Mouse (Mus musculus) limb, embryonic 13.5 days (tissue): ENCODE data around the gene Stub1. TPM values are rescaled to one million over a fixed set of nuclear protein-coding genes. Genes with fewer than 3 reads are reported as not detected.
A peak's percentile ranks its signal among the peaks of the same experiment; 100 is the strongest.
"Not testable (repeated sequence)": the region's sequence is repeated elsewhere in the genome, so short reads cannot be mapped to it uniquely, and the experiment has no call there.

Experiments used
- ATAC-seq: fragments of 200-750 bp; cut with Nextera tagmentation; 2 replicates; pipeline ENCODE4 v1.8.0; 2017; ENCODE audit warnings: low read depth, moderate number of reproducible peaks, moderate TSS enrichment; ENCODE audit not compliant: low FRiP score
- H3K27ac ChIP-seq: fragments of 300-500 bp; sonication (generic); 2 replicates; pipeline ENCODE4 v1.5.1; 2015; ENCODE audit warnings: inconsistent platforms, mild to moderate bottlenecking, moderate library complexity
- H3K27me3 ChIP-seq: fragments of 300-500 bp; sonication (generic); 2 replicates; pipeline ENCODE4 v1.6.1; 2015; ENCODE audit warnings: mild to moderate bottlenecking, inconsistent platforms
- H3K36me3 ChIP-seq: fragments of 300-500 bp; sonication (generic); 2 replicates; pipeline ENCODE4 v1.6.1; 2015; ENCODE audit warnings: inconsistent platforms, mild to moderate bottlenecking, moderate library complexity
- H3K4me1 ChIP-seq: fragments of 300-500 bp; sonication (generic); 2 replicates; pipeline ENCODE4 v1.6.1; 2015; ENCODE audit warnings: inconsistent platforms
- H3K4me2 ChIP-seq: fragments of 300-500 bp; sonication (generic); replicated peaks from 2 replicates; pipeline ENCODE4 v1.6.1; 2015; ENCODE audit warnings: inconsistent platforms, mild to moderate bottlenecking, moderate library complexity
- H3K4me3 ChIP-seq: fragments of 300-500 bp; sonication (generic); 2 replicates; pipeline ENCODE4 v1.5.1; 2015; ENCODE audit warnings: moderate library complexity, mild to moderate bottlenecking, inconsistent platforms
- H3K9ac ChIP-seq: fragments of 300-500 bp; sonication (generic); 2 replicates; pipeline ENCODE4 v1.6.1; 2015; ENCODE audit warnings: mild to moderate bottlenecking, inconsistent platforms
- H3K9me3 ChIP-seq: fragments of 300-500 bp; sonication (generic); 2 replicates; pipeline ENCODE4 v1.6.1; 2016; ENCODE audit warnings: inconsistent platforms
- WGBS: fragments of 180-500 bp; shearing (Covaris S2); methylation state at CpG from one replicate; pipeline ENCODE4 v1.1.7; 2015; 5-methylcytosine and 5-hydroxymethylcytosine counted together
- polyA plus RNA-seq: library from polyadenylated mRNA; unstranded; fragments of >200 nt; fragmentation: Nextera tagmentation; extraction: Ambion mirVana; gene quantifications from 2 replicates; pipeline ENCODE4 v1.2.1, GENCODE M21; 2015

Stub1 gene
- polyA plus RNA-seq, 1 experiment from 2014 or later = 366 TPM

DNA sequence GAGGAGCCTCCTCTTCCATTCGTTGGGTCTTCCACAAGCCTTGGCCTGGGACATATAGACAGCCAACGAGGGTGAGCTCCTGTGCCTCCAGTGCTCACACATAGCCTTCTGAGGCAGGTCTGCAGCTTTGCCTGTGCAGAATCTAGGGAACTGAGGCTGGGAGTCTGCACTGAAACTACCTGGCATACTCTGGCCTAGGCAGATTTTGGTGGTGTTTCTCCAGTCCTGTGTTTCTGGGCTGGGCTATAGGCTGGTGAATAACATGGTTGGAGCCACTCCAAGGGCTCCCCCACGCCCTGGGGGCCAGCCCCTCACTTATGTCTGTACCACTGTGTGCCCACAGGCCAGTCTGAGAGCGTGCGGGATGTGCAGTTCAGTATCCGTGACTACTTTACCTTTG lies 7.9 kb downstream of the Stub1 start:
- Histone ChIP-seq H3K36me3 (peaks cover 29% of the 10 kb centered on the region), H3K9me3 (no peaks in the 10 kb centered on the region), H3K27me3 (peaks cover 22% of the 10 kb centered on the region), H3K4me1 (peaks cover 48% of the 10 kb centered on the region), H3K4me3 (no peak overlapping the region), H3K9ac (no peak overlapping the region), H3K4me2 (peak overlapping the region; percentile 97), H3K27ac (no peak overlapping the region)
- no peak for ATAC-seq
- 88% methylated on average over 6 of the region's 6 CpGs for WGBS

GRCm38 (mm10) chr17:25824362-25825142 lies 8.7 kb downstream of the Stub1 start:
- peaks cover 30% of the 10 kb centered on the region for H3K27me3 ChIP-seq
- peaks cover 41% of the 10 kb centered on the region for H3K4me1 ChIP-seq
- H3K4me3 ChIP-seq = peak overlapping the region; percentile 67
- peak overlapping the region; percentile 77 for H3K9ac ChIP-seq
- WGBS = 72% methylated on average over 17 of the region's 17 CpGs
- ATAC-seq = no peak
- no peaks in the 10 kb centered on the region for H3K9me3 ChIP-seq
- no peak overlapping the region for H3K27ac ChIP-seq
- peak overlapping the region; percentile 97 for H3K4me2 ChIP-seq
- peaks cover 24% of the 10 kb centered on the region for H3K36me3 ChIP-seq

- peak within 1 kb of the TSS; percentile 40; the same call in 1 of the 2 replicates for H3K27ac ChIP-seq
- peak within 1 kb of the TSS; percentile 97 for H3K4me2 ChIP-seq
- peaks cover 41% of the 10 kb centered on the region for H3K27me3 ChIP-seq
- H3K4me1 ChIP-seq = peaks cover 38% of the 10 kb centered on the region
- H3K9me3 ChIP-seq = no peaks in the 10 kb centered on the region
- H3K36me3 ChIP-seq = peaks cover 24% of the 10 kb centered on the region
- H3K4me3 ChIP-seq = peak within 1 kb of the TSS; percentile 67
- under 1% methylated on average over 18 of the region's 18 CpGs for WGBS
- peak; percentile 78 for ATAC-seq
- peak within 1 kb of the TSS; percentile 77 for H3K9ac ChIP-seq
Measured at GRCm38 (mm10) chr17:25823452-25823851, 9.8 kb downstream of the Stub1 start, which contains the start of gene Wdr24. TSS of gene Wdr24 (plus strand) at chr17:25823627.

DNA sequence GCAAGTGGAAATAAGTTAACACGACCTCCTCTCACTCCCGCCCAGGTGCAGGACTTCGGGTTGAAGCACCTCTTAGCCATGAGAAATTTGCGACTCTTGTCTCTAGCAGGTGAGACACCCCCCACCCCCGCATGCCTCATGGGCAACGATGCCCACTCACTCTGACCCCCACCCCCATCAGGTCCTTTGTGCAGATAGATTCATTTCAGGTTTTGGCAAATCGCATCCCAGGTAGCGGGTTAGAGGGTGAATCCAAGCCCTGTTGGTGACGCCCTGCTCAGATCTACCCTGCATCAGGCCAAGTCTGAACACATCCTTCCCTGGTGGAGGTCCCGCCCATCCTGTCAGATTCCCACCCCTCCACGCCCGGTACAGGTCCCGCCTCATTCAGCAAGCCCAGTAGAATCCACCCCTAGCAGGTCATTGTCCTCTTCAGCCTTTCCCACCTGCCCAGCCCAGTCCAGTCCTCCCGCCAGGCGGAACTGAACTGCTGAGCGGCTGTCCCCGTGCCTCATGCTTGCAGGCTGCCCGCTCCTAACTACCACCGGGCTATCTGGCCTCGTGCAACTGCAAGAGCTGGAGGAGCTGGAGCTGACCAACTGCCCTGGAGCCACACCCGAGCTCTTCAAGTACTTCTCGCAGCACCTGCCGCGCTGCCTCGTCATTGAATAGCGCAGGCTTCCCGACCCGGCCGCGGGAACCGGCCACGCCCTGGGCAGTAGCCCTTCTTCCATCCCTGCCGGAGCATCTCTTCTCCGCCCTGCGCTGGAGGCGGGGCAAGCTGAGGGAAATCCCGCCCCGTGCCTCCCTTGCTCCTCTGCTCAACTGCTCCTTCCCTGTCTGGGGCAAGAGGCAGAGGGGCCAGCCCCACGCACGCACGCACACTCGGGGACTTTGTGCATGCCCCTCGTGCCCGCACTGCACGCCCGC lies 14.1 kb downstream of the Stub1 start:
- no peak overlapping the region; the same call in 1 of the 2 replicates for H3K9ac ChIP-seq
- peaks cover 76% of the 10 kb centered on the region for H3K27me3 ChIP-seq
- no peak for ATAC-seq

GRCm38 (mm10) chr17:25817662-25818061 lies 15.5 kb downstream of the Stub1 start:
- 75% methylated on average over 11 of the region's 11 CpGs for WGBS
- Histone ChIP-seq H3K4me2 (no peak overlapping the region), H3K27me3 (peaks cover 84% of the 10 kb centered on the region)

More for the DNA sequence above, 14.1 kb downstream of the Stub1 start:
- Histone ChIP-seq H3K36me3 (no peaks in the 10 kb centered on the region), H3K27ac (no peak overlapping the region), H3K9me3 (no peaks in the 10 kb centered on the region), H3K4me3 (peak overlapping the region; percentile 8; the same call in 1 of the 2 replicates), H3K4me1 (peaks cover 10% of the 10 kb centered on the region), H3K4me2 (peak overlapping the region; percentile 37)
- 6% methylated on average over 45 of the region's 46 CpGs for WGBS

DNA sequence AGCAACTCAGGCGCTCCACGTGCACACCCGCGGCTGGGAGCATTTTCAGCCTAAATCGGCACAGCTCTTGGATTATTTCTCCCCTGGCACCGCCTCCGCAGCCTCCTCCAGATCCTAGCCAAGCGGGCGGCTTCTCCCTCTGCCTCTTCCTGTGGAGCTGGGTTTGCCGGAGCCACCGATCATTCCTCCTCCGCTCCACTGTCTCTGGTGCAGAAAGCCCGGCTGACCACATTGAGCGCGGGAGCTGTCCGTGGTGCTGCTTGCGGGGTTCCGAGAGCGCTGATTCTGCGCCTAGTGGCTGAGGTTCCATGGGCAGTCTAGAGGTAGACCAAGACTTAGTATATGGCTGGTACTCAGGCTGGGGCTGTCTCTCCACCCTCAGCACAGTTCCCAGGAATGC lies 19.7 kb downstream of the Stub1 start:
- no peak overlapping the region for H3K9ac ChIP-seq
- no peak overlapping the region for H3K4me3 ChIP-seq
- no peak for ATAC-seq
- 0 out of 2 replicates have a peak overlapping the region, but pooled peaks have one; percentile 14 for H3K4me2 ChIP-seq
- H3K27me3 ChIP-seq = peaks cover 86% of the 10 kb centered on the region
- H3K4me1 ChIP-seq = peaks cover 12% of the 10 kb centered on the region
- no peak overlapping the region for H3K27ac ChIP-seq
- H3K36me3 ChIP-seq = no peaks in the 10 kb centered on the region
- 1% methylated on average over 20 of the region's 20 CpGs for WGBS
- no peaks in the 10 kb centered on the region for H3K9me3 ChIP-seq

More at GRCm38 (mm10) chr17:25817662-25818061, 15.5 kb downstream of the Stub1 start:
- no peaks in the 10 kb centered on the region for H3K9me3 ChIP-seq
- no peak overlapping the region for H3K9ac ChIP-seq
- no peak overlapping the region for H3K4me3 ChIP-seq
- no peak for ATAC-seq
- no peaks in the 10 kb centered on the region for H3K36me3 ChIP-seq
- no peak overlapping the region for H3K27ac ChIP-seq
- H3K4me1 ChIP-seq = peaks cover 6% of the 10 kb centered on the region; the same call in 1 of the 2 replicates

DNA sequence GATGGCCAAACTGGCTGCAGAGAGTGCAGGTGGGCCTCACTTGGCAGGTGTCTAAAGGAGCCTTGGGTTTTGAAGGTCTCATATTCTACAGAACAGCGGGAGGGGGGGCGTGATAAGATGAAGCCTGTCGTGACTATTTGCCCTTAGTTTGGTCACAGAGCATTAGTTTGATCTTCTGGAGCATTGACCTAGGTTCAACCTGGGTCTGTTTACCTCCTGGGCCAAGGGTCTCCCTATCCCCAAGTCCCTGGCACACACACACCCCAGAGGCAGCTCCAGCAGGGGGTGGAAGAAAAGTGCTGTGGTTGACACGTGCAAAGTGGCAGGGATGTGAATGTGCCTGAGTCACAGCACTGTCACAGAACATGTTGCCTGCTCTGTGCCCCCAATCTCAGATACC lies 22.3 kb downstream of the Stub1 start:
- Histone ChIP-seq H3K4me2 (no peak overlapping the region), H3K4me1 (peaks cover 12% of the 10 kb centered on the region), H3K4me3 (no peak overlapping the region), H3K9ac (no peak overlapping the region), H3K36me3 (no peaks in the 10 kb centered on the region), H3K27ac (no peak overlapping the region), H3K27me3 (peaks cover 82% of the 10 kb centered on the region), H3K9me3 (no peaks in the 10 kb centered on the region)
- 64% methylated on average over 4 of the region's 4 CpGs for WGBS
- ATAC-seq = no peak

GRCm38 (mm10) chr17:25809606-25810340 lies 23.4 kb downstream of the Stub1 start:
- peak; percentile 29; the same call in 1 of the 2 replicates for ATAC-seq
- H3K4me3 ChIP-seq = peak overlapping the region; percentile 66
- H3K9ac ChIP-seq = peak overlapping the region; percentile 70
- H3K4me1 ChIP-seq = peaks cover 12% of the 10 kb centered on the region
- H3K36me3 ChIP-seq = no peaks in the 10 kb centered on the region
- H3K4me2 ChIP-seq = peak overlapping the region; percentile 97
- peaks cover 76% of the 10 kb centered on the region for H3K27me3 ChIP-seq
- no peak overlapping the region for H3K27ac ChIP-seq
- 11% methylated on average over 25 of the region's 25 CpGs for WGBS
- no peaks in the 10 kb centered on the region for H3K9me3 ChIP-seq

- H3K27me3 ChIP-seq = peaks cover 68% of the 10 kb centered on the region
- no peaks in the 10 kb centered on the region for H3K36me3 ChIP-seq
- ATAC-seq = peak; percentile 84
- WGBS = under 1% methylated on average over 75 of the region's 100 CpGs
- peak within 1 kb of the TSS; percentile 70 for H3K9ac ChIP-seq
- H3K4me2 ChIP-seq = peak within 1 kb of the TSS; percentile 97
- H3K4me1 ChIP-seq = peaks cover 12% of the 10 kb centered on the region
- peak within 1 kb of the TSS; percentile 66 for H3K4me3 ChIP-seq
- H3K9me3 ChIP-seq = no peaks in the 10 kb centered on the region
- no peak within 1 kb of the TSS for H3K27ac ChIP-seq
Measured at GRCm38 (mm10) chr17:25808789-25809605, 24.2 kb downstream of the Stub1 start, which contains the start of gene Fbxl16. TSS of gene Fbxl16 (plus strand) at chr17:25809085.

- peaks cover 72% of the 10 kb centered on the region for H3K27me3 ChIP-seq
- H3K4me3 ChIP-seq = peak overlapping the region; percentile 66
- H3K36me3 ChIP-seq = no peaks in the 10 kb centered on the region
- peaks cover 9% of the 10 kb centered on the region for H3K4me1 ChIP-seq
- no peak overlapping the region for H3K9ac ChIP-seq
- ATAC-seq = no peak
- no peak overlapping the region for H3K27ac ChIP-seq
- H3K9me3 ChIP-seq = no peaks in the 10 kb centered on the region
- H3K4me2 ChIP-seq = peak overlapping the region; percentile 97
- WGBS = 35% methylated on average over 5 of the region's 5 CpGs
Measured at GRCm38 (mm10) chr17:25808028-25808427, 25.2 kb downstream of the Stub1 start.

DNA sequence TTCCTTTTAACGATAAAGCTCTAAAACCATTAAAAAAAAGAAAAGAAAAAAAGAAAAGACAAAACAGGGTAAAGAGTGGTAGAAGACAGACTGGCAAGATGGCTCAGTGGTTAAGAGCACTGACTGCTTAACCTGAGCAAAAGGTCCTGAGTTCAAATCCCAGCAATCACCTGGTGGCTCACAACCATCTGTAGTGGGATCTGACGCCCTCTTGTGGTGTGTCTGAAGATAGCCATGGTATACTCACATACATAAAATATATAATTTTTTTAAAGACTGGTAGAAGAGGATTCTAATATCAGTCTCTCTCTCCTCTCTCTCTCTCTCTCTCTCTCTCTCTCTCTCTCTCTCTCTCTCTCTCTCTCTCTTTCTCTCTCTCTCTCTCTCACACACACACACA lies 25.8 kb downstream of the Stub1 start:
- Histone ChIP-seq H3K4me1 (peaks cover 12% of the 10 kb centered on the region), H3K27me3 (peaks cover 72% of the 10 kb centered on the region)
- H3K4me2 ChIP-seq, H3K4me3 ChIP-seq, H3K36me3 ChIP-seq, H3K9me3 ChIP-seq, H3K9ac ChIP-seq, ATAC-seq, H3K27ac ChIP-seq: not testable (repeated sequence)
- 38% methylated on average over 2 of the region's 2 CpGs for WGBS
